Mouse (Mus musculus) embryonic facial prominence, embryonic 11.5 days (tissue): ENCODE measurements around the gene Cpne8. TPM values are rescaled to one million over a fixed set of nuclear protein-coding genes. Genes with fewer than 3 reads are reported as not detected.
"Not testable (repeated sequence)": the region's sequence is repeated elsewhere in the genome, so short reads cannot be mapped to it uniquely, and the experiment has no call there.

ENCODE experiments used
- ATAC-seq: fragments of 200-750 bp; cut with Nextera tagmentation; replicated peaks from 2 replicates; pipeline ENCODE4 v1.8.0; 2017; ENCODE audit warnings: low read depth; ENCODE audit not compliant: insufficient number of reproducible peaks, low FRiP score, low TSS enrichment
- DNase-seq: peaks from one replicate; pipeline ENCODE4 v3.0.0-alpha.2; 2015; ENCODE audit warnings: low spot score
- H3K27ac ChIP-seq: fragments of 300-500 bp; sonication (generic); replicated peaks from 2 replicates; pipeline ENCODE4 v1.5.1; 2014; ENCODE audit warnings: mild to moderate bottlenecking, low read depth, low read length, control low read depth
- H3K27me3 ChIP-seq: fragments of 300-500 bp; sonication (generic); 2 replicates; pipeline ENCODE4 v1.6.1; 2014; ENCODE audit warnings: mild to moderate bottlenecking, low read length, moderate library complexity, mixed read lengths; ENCODE audit not compliant: control insufficient read depth, insufficient read depth
- H3K36me3 ChIP-seq: fragments of 300-500 bp; sonication (generic); replicated peaks from 2 replicates; pipeline ENCODE4 v1.6.1; 2014; ENCODE audit warnings: low read depth, mild to moderate bottlenecking, low read length, moderate library complexity, mixed read lengths; ENCODE audit not compliant: control insufficient read depth, insufficient read depth
- H3K4me1 ChIP-seq: fragments of 300-500 bp; sonication (generic); 2 replicates; pipeline ENCODE4 v1.6.1; 2014; ENCODE audit warnings: low read length, mixed read lengths; ENCODE audit not compliant: control insufficient read depth, insufficient read depth
- H3K4me2 ChIP-seq: fragments of 300-500 bp; sonication (generic); 2 replicates; pipeline ENCODE4 v1.6.1; 2014; ENCODE audit warnings: low read depth, mild to moderate bottlenecking, control low read depth, low read length, moderate library complexity
- H3K4me3 ChIP-seq: fragments of 300-500 bp; sonication (generic); 2 replicates; pipeline ENCODE4 v1.5.1; 2014; ENCODE audit warnings: low read depth, low read length, control low read depth
- H3K9ac ChIP-seq: fragments of 300-500 bp; sonication (generic); replicated peaks from 2 replicates; pipeline ENCODE4 v1.6.1; 2014; ENCODE audit warnings: mild to moderate bottlenecking, control low read depth, low read length
- H3K9me3 ChIP-seq: fragments of 300-500 bp; sonication (generic); replicated peaks from 2 replicates; pipeline ENCODE4 v1.6.1; 2016; ENCODE audit warnings: mild to moderate bottlenecking, low read length, inconsistent platforms, mixed read lengths; ENCODE audit not compliant: control insufficient read depth
- WGBS: fragments of 180-500 bp; shearing (Covaris S2); extraction: QIAGEN DNeasy Blood & Tissue Kit; methylation state at CpG from one replicate; pipeline ENCODE4 v1.1.7; 2014; 5-methylcytosine and 5-hydroxymethylcytosine counted together
- polyA plus RNA-seq: library from polyadenylated mRNA; unstranded; fragments of >200 nt; fragmentation: Nextera tagmentation; extraction: Ambion mirVana; gene quantifications from 2 replicates; pipeline ENCODE4 v1.2.1, GENCODE M21; 2014

Gene Cpne8
- polyA plus RNA-seq, 1 experiment from 2014 or later, result 5.9 TPM

DNA sequence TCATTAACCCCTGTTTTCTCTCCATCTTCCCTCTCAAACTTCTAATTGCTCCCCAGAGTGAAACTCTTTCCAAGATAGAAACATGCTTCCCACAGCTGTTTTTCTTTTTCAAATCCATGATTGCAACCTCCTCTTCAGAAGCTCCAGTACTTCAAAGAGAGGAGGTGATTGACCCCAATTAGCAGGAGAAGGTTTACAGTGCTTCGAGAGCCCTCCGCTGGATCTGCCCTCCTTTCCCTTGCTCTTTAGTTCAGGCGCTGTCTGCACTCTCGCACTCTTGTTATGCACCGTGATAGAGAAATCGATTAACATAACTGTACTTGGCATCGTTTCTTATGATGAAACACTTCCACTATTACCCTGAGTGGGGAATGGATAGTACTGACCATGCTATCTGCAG, 143.5 kb downstream of the Cpne8 start:
- DNase-seq (peak; percentile 41), ATAC-seq (0 out of 2 replicates have a peak, but pooled peaks have one; percentile 52)
- Histone ChIP-seq H3K27me3 (no peaks in the 10 kb centered on the region), H3K9ac (no peak overlapping the region), H3K4me3 (no peak overlapping the region), H3K4me1 (no peaks in the 10 kb centered on the region), H3K27ac (no peak overlapping the region), H3K9me3 (no peaks in the 10 kb centered on the region), H3K36me3 (no peaks in the 10 kb centered on the region), H3K4me2 (no peak overlapping the region)
- WGBS, result 33% methylated on average over 7 of the region's 7 CpGs

DNA sequence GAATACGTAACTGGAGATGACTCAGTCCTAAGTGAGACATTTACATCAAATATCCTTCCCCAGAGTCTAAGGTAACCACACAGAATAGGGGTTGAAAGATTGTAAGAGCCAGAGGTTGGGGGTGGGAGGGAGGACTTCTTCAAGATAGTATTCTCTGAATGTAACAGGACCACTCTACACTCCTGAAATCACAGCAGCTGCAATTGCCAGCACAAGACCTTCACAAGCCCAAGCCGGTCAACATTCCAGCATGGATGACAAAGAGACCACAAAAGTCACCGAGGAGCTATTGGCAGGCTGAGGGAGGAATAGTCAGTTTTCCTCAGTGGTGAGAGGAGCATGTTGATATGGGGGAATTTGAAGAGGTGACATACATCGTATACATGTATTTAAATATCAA, 166.5 kb downstream of the Cpne8 start:
- H3K4me2 ChIP-seq, result no peak overlapping the region
- H3K36me3 ChIP-seq, result no peaks in the 10 kb centered on the region
- 94% methylated on average over 4 of the region's 4 CpGs for WGBS
- DNase-seq (no peak), ATAC-seq (no peak)
- no peaks in the 10 kb centered on the region for H3K4me1 ChIP-seq
- no peak overlapping the region for H3K4me3 ChIP-seq
- no peaks in the 10 kb centered on the region for H3K27me3 ChIP-seq
- no peak overlapping the region for H3K27ac ChIP-seq
- H3K9ac ChIP-seq, result no peak overlapping the region
- no peaks in the 10 kb centered on the region for H3K9me3 ChIP-seq

DNA sequence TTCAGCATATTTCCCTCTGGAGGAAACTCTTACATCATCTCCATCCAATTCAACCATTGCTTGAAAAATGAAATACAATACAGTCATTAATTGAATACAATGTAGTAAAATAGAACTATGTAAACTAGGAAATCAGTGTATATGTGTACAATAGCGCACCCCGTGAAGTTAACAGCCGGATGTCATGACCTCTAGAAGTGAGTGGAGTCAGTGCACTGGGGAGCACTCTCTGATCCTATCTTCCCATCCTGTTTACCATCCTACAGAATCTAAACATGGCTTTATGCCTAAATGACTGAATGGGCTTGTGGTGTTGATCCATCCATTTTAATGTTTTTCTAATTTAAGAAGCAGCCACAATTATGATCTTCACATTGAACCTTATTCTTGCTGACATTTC, 182.2 kb downstream of the Cpne8 start:
- H3K36me3 ChIP-seq, result no peaks in the 10 kb centered on the region
- H3K9me3 ChIP-seq, result no peaks in the 10 kb centered on the region
- no peaks in the 10 kb centered on the region for H3K4me1 ChIP-seq
- ATAC-seq (no peak), DNase-seq (no peak)
- H3K4me2 ChIP-seq, result no peak overlapping the region
- H3K27me3 ChIP-seq, result no peaks in the 10 kb centered on the region
- no peak overlapping the region for H3K9ac ChIP-seq
- 83% methylated on average over 3 of the region's 3 CpGs for WGBS
- no peak overlapping the region for H3K4me3 ChIP-seq
- H3K27ac ChIP-seq, result no peak overlapping the region

DNA sequence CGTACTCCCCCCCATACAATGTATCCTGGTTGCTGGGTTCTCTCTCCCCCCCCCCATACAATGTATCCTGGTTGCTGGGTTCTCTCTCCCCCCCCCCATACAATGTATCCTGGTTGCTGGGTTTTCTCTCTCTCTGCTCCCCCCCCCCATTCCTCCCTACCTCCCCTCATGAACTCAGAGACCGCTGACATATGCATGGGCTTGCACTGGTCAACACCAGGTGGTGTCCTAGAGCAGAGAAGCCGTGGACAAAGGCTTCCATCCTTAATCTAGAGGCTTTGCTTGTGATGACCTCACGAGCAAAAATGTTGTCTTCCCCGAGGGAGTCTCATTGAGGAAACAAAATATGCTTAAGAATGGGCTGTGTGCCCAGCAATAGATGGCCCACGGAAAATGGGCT, 187.7 kb downstream of the Cpne8 start:
- Histone ChIP-seq H3K36me3 (no peaks in the 10 kb centered on the region), H3K27ac (no peak overlapping the region), H3K9me3 (no peaks in the 10 kb centered on the region), H3K27me3 (no peaks in the 10 kb centered on the region), H3K4me1 (no peaks in the 10 kb centered on the region), H3K9ac (no peak overlapping the region), H3K4me2 (no peak overlapping the region), H3K4me3 (no peak overlapping the region)
- 69% methylated on average over 6 of the region's 6 CpGs for WGBS
- DNase-seq, result no peak
- ATAC-seq, result no peak

DNA sequence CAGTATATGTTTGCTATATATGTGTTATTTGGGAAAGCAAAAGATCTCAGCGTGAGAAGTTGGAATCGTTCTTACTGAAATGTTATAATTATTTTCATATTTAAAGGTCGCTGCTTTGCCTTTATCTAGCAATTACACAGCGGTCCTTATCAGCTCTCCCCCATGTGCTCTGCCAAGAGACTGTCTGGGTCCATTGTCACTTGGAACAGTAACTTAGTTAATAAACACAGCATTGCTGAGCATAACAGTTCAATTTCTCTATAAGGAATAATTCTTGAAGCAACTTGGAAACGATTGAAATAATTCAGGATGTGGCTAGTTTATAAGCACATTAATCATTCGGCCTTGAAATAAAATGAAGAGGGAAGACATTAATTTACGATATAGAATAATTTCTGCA, 189.0 kb downstream of the Cpne8 start:
- H3K27me3 ChIP-seq, result no peaks in the 10 kb centered on the region
- no peak overlapping the region for H3K4me2 ChIP-seq
- H3K9ac ChIP-seq, result no peak overlapping the region
- 89% methylated on average over 7 of the region's 7 CpGs for WGBS
- ATAC-seq (no peak), DNase-seq (no peak)
- H3K9me3 ChIP-seq, result no peaks in the 10 kb centered on the region
- no peak overlapping the region for H3K27ac ChIP-seq
- no peak overlapping the region for H3K4me3 ChIP-seq
- no peaks in the 10 kb centered on the region for H3K36me3 ChIP-seq
- no peaks in the 10 kb centered on the region for H3K4me1 ChIP-seq

DNA sequence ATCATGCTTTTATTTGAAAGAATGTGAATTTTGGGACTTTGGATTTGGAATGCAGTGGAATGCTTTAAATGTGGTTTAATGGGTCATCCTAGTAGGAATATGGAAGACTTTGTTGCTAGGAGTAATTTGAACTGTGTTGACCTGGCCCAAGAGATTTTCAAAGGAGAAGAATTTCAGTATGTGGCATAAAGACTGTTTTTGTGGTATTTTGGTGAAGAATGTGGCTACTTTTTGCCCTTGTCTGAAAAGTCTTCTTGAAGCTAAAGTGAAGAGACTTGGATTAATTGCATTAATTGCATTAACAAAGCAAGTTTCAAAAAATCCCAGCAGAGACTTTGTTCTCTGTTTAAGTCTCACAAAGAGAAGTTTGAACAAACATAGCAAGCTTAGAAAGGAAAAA, 208.7 kb downstream of the Cpne8 start:
- not testable (repeated sequence) for H3K4me3 ChIP-seq, H3K9ac ChIP-seq, H3K4me2 ChIP-seq, H3K27ac ChIP-seq, ATAC-seq, H3K4me1 ChIP-seq, H3K36me3 ChIP-seq, H3K27me3 ChIP-seq, H3K9me3 ChIP-seq, DNase-seq

DNA sequence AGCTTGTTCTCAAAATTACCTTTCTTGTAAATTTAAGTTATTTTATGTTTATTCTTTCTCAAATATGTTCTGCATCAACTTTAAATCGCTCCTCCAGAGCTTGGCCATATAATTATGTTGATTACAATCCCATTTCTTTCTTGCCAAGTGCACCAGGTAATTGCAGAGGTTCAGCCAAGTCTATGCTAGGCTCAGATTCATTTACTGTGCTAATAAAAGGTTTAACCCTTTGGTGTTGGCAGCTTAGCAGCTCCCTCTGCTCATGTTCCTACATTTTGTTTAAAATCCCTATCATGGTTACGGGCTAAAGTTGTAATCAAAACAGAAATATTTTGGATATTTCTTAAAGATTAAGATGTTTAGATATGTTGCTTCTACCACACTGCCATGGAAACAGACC, 216.0 kb downstream of the Cpne8 start:
- H3K27ac ChIP-seq, result no peak overlapping the region
- H3K4me3 ChIP-seq, result no peak overlapping the region
- WGBS, result 81% methylated on average over 2 of the region's 2 CpGs
- H3K36me3 ChIP-seq, result no peaks in the 10 kb centered on the region
- no peaks in the 10 kb centered on the region for H3K27me3 ChIP-seq
- peak; percentile 2 for DNase-seq
- no peak overlapping the region for H3K9ac ChIP-seq
- H3K4me2 ChIP-seq, result no peak overlapping the region
- no peaks in the 10 kb centered on the region for H3K4me1 ChIP-seq
- H3K9me3 ChIP-seq, result no peaks in the 10 kb centered on the region
- ATAC-seq, result no peak

DNA sequence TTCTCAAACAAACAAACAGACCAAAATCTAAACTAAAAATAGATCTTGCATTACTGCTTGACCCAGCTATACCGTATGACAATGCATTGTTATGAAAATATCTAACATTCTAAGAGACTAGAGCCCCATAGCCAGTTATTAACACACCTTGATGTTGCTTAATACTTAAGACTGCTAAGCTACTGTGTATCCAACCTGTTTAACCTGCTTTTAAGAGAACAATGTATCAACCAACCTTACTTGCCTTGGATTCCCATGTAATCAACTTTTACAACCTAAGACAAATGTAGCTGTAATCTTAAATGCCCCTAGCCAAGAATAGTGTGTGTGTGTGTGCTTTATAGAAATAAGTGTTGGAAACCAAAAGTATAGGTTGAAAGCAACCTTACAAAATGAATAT, 233.2 kb downstream of the Cpne8 start:
- no peak for ATAC-seq
- Histone ChIP-seq H3K4me1 (no peaks in the 10 kb centered on the region), H3K4me2 (no peak overlapping the region), H3K9ac (no peak overlapping the region), H3K27ac (no peak overlapping the region), H3K9me3 (no peaks in the 10 kb centered on the region), H3K27me3 (no peaks in the 10 kb centered on the region), H3K4me3 (no peak overlapping the region), H3K36me3 (no peaks in the 10 kb centered on the region)
- no peak for DNase-seq
- 82% methylated on average over 1 of the region's 1 CpGs for WGBS
